Mouse (Mus musculus): ENCODE data around the gene Olfr1392. TPM values are rescaled to one million over a fixed set of nuclear protein-coding genes. Genes with fewer than 3 reads are reported as not detected.
"Not testable (repeated sequence)": the region's sequence is repeated elsewhere in the genome, so short reads cannot be mapped to it uniquely, and the experiment has no call there.

Olfr1392 gene
- polyA plus RNA-seq, 2 experiments = 0.01 TPM; not detected in 1

- Histone ChIP-seq H3K9me3 (ENCODE audit: control insufficient read depth, low read length) (no peaks in the 10 kb centered on the region), H3K27me3 (ENCODE audit: control insufficient read depth, insufficient read depth, low read length) (no peaks in the 10 kb centered on the region), H3K4me2 (ENCODE audit: low read depth) (no peak overlapping the region), H3K4me3 (ENCODE audit: insufficient read depth in 1 of 2, low read depth in 2 of 2, low read length in 2 of 2) (no peak overlapping the region), H3K4me1 (replicated peaks; ENCODE audit: control insufficient read depth in 2 of 2, insufficient read depth in 2 of 2, low read length in 1 of 2) (no peaks in the 10 kb centered on the region), H3K27ac (no peak overlapping the region), H3K9ac (replicated peaks) (no peak overlapping the region), H3K36me3 (replicated peaks; ENCODE audit: control insufficient read depth, insufficient read depth, low read depth) (no peaks in the 10 kb centered on the region)
- 60% methylated on average over 3 of the region's 3 CpGs for WGBS (ENCODE audit: insufficient replicate concordance)
- TF ChIP-seq EP300 (IDR thresholded peaks at IDR 0.05; ENCODE audit: low read depth) (no peak), CTCF (IDR thresholded peaks at IDR 0.05; ENCODE audit: low read depth) (no peak)
- no peak for ATAC-seq (ENCODE audit: insufficient read depth)
- DNase-seq (ENCODE audit: low read depth in 3 of 3, low spot score in 3 of 3) = no peak
Observed at GRCm38 (mm10) chr11:49292777-49293176, 7.7 kb downstream of the Olfr1392 start.

- no peaks in the 10 kb centered on the region for H3K4me1 ChIP-seq (replicated peaks; ENCODE audit: control insufficient read depth in 2 of 2, insufficient read depth in 2 of 2, low read length in 1 of 2)
- no peak within 1 kb of the TSS for H3K4me3 ChIP-seq (ENCODE audit: insufficient read depth in 1 of 2, low read depth in 2 of 2, low read length in 2 of 2)
- TF ChIP-seq EP300 (IDR thresholded peaks at IDR 0.05; ENCODE audit: low read depth) (no peak), CTCF (IDR thresholded peaks at IDR 0.05; ENCODE audit: low read depth) (no peak)
- no peaks in the 10 kb centered on the region for H3K27me3 ChIP-seq (ENCODE audit: control insufficient read depth, insufficient read depth, low read length)
- no peak for DNase-seq (ENCODE audit: low read depth in 3 of 3, low spot score in 3 of 3)
- H3K36me3 ChIP-seq (replicated peaks; ENCODE audit: control insufficient read depth, insufficient read depth, low read depth) = no peaks in the 10 kb centered on the region
- H3K9ac ChIP-seq (replicated peaks) = no peak within 1 kb of the TSS
- no peak within 1 kb of the TSS for H3K27ac ChIP-seq
- no peak for ATAC-seq (ENCODE audit: insufficient read depth)
- no peak within 1 kb of the TSS for H3K4me2 ChIP-seq (ENCODE audit: low read depth)
- H3K9me3 ChIP-seq (ENCODE audit: control insufficient read depth, low read length) = no peaks in the 10 kb centered on the region
Observed at GRCm38 (mm10) chr11:49304441-49304840, 19.4 kb downstream of the Olfr1392 start, which contains the start of gene Olfr10. TSS of gene Olfr10 (plus strand) at chr11:49304741.

GRCm38 (mm10) chr11:49308547-49308946 lies 23.5 kb downstream of the Olfr1392 start:
- not testable (repeated sequence) for H3K36me3 ChIP-seq (replicated peaks; ENCODE audit: control insufficient read depth, insufficient read depth, low read depth); H3K4me1 ChIP-seq (replicated peaks; ENCODE audit: control insufficient read depth in 2 of 2, insufficient read depth in 2 of 2, low read length in 1 of 2); H3K9ac ChIP-seq (replicated peaks); DNase-seq (ENCODE audit: low read depth in 3 of 3, low spot score in 3 of 3); H3K4me2 ChIP-seq (ENCODE audit: low read depth); H3K9me3 ChIP-seq (ENCODE audit: control insufficient read depth, low read length); H3K27ac ChIP-seq; H3K4me3 ChIP-seq (ENCODE audit: insufficient read depth in 1 of 2, low read depth in 2 of 2, low read length in 2 of 2); ATAC-seq (ENCODE audit: insufficient read depth); H3K27me3 ChIP-seq (ENCODE audit: control insufficient read depth, insufficient read depth, low read length)
- WGBS (ENCODE audit: insufficient replicate concordance) = 56% methylated on average over 5 of the region's 5 CpGs

- no peak for ATAC-seq (ENCODE audit: insufficient read depth)
- Histone ChIP-seq H3K9me3 (ENCODE audit: control insufficient read depth, low read length) (no peaks in the 10 kb centered on the region), H3K4me2 (ENCODE audit: low read depth) (no peak within 1 kb of the TSS), H3K27me3 (ENCODE audit: control insufficient read depth, insufficient read depth, low read length) (no peaks in the 10 kb centered on the region), H3K4me1 (replicated peaks; ENCODE audit: control insufficient read depth in 2 of 2, insufficient read depth in 2 of 2, low read length in 1 of 2) (no peaks in the 10 kb centered on the region), H3K9ac (replicated peaks) (no peak within 1 kb of the TSS), H3K27ac (no peak within 1 kb of the TSS), H3K4me3 (ENCODE audit: insufficient read depth in 1 of 2, low read depth in 2 of 2, low read length in 2 of 2) (no peak within 1 kb of the TSS), H3K36me3 (replicated peaks; ENCODE audit: control insufficient read depth, insufficient read depth, low read depth) (no peaks in the 10 kb centered on the region)
- DNase-seq (ENCODE audit: low read depth in 3 of 3, low spot score in 3 of 3) = no peak
- no peak for TF ChIP-seq EP300 (IDR thresholded peaks at IDR 0.05; ENCODE audit: low read depth)
- TF ChIP-seq CTCF (IDR thresholded peaks at IDR 0.05; ENCODE audit: low read depth) = no peak
- WGBS (ENCODE audit: insufficient replicate concordance) = 55% methylated on average over 2 of the region's 2 CpGs
Observed at GRCm38 (mm10) chr11:49322442-49322841, 37.4 kb downstream of the Olfr1392 start, which contains the start of gene Olfr1391. TSS of gene Olfr1391 (plus strand) at chr11:49322742.

- no peak overlapping the region for H3K4me2 ChIP-seq (ENCODE audit: low read depth)
- H3K4me1 ChIP-seq (replicated peaks; ENCODE audit: control insufficient read depth in 2 of 2, insufficient read depth in 2 of 2, low read length in 1 of 2) = no peaks in the 10 kb centered on the region
- no peaks in the 10 kb centered on the region for H3K9me3 ChIP-seq (ENCODE audit: control insufficient read depth, low read length)
- H3K36me3 ChIP-seq (replicated peaks; ENCODE audit: control insufficient read depth, insufficient read depth, low read depth) = no peaks in the 10 kb centered on the region
- no peaks in the 10 kb centered on the region for H3K27me3 ChIP-seq (ENCODE audit: control insufficient read depth, insufficient read depth, low read length)
- no peak overlapping the region for H3K9ac ChIP-seq (replicated peaks)
- ATAC-seq (ENCODE audit: insufficient read depth) (no peak), DNase-seq (ENCODE audit: low read depth in 3 of 3, low spot score in 3 of 3) (no peak)
- 50% methylated on average over 3 of the region's 3 CpGs for WGBS (ENCODE audit: insufficient replicate concordance)
- no peak overlapping the region for H3K4me3 ChIP-seq (ENCODE audit: insufficient read depth in 1 of 2, low read depth in 2 of 2, low read length in 2 of 2)
- H3K27ac ChIP-seq = no peak overlapping the region
- TF ChIP-seq CTCF (IDR thresholded peaks at IDR 0.05; ENCODE audit: low read depth) = no peak
- no peak for TF ChIP-seq EP300 (IDR thresholded peaks at IDR 0.05; ENCODE audit: low read depth)
Observed at GRCm38 (mm10) chr11:49326726-49327125, 41.6 kb downstream of the Olfr1392 start.

Data from liver, embryonic 14.5 days (tissue).